Mouse (Mus musculus) heart, embryonic 14.5 days (tissue): ENCODE results near the gene D6Ertd527e. TPM values are rescaled to one million over a fixed set of nuclear protein-coding genes. Genes with fewer than 3 reads are reported as not detected.
A peak's percentile ranks its signal among the peaks of the same experiment; 100 is the strongest.

ENCODE experiments used
- ATAC-seq: fragments of 200-750 bp; cut with Nextera tagmentation; 2 replicates; pipeline ENCODE4 v1.8.0; 2017; ENCODE audit warnings: low read depth, moderate TSS enrichment; ENCODE audit not compliant: insufficient number of reproducible peaks, insufficient read depth, low FRiP score
- H3K27ac ChIP-seq, 2 experiments: fragments of 200-500 bp in 1 of 2; fragments of 300-500 bp in 1 of 2; sonication (generic) in 1 of 2; replicated peaks in 1 of 2; 2 replicates each; pipeline ENCODE4 v1.5.1; 2012 to 2014; ENCODE audit warnings: low read depth in 2 of 2, low read length in 2 of 2, control low read depth in 1 of 2, mild to moderate bottlenecking in 1 of 2, mixed read lengths in 1 of 2; ENCODE audit not compliant: control insufficient read depth in 1 of 2, insufficient read depth in 1 of 2
- H3K27me3 ChIP-seq: fragments of 300-500 bp; sonication (generic); 2 replicates; pipeline ENCODE4 v1.6.1; 2014; ENCODE audit warnings: mild to moderate bottlenecking, low read length, control low read depth; ENCODE audit not compliant: control insufficient read depth, insufficient read depth
- H3K36me3 ChIP-seq: fragments of 300-500 bp; sonication (generic); 2 replicates; pipeline ENCODE4 v1.6.1; 2014; ENCODE audit warnings: mild to moderate bottlenecking, control low read depth, low read length, mixed read lengths; ENCODE audit not compliant: control insufficient read depth, insufficient read depth
- H3K4me1 ChIP-seq, 2 experiments: fragments of 200-500 bp in 1 of 2; fragments of 300-500 bp in 1 of 2; sonication (generic) in 1 of 2; 2 replicates each; pipeline ENCODE4 v1.6.1; 2012 to 2014; ENCODE audit warnings: low read length in 2 of 2, control low read depth in 1 of 2, mixed read lengths in 1 of 2; ENCODE audit not compliant: control insufficient read depth in 2 of 2, insufficient read depth in 2 of 2
- H3K4me2 ChIP-seq: fragments of 300-500 bp; sonication (generic); 2 replicates; pipeline ENCODE4 v1.6.1; 2014; ENCODE audit warnings: mild to moderate bottlenecking, low read length
- H3K4me3 ChIP-seq, 2 experiments: fragments of 200-500 bp in 1 of 2; fragments of 300-500 bp in 1 of 2; sonication (generic) in 1 of 2; 2 replicates each; pipeline ENCODE4 v1.5.1; 2012 to 2014; ENCODE audit warnings: low read length in 2 of 2, mild to moderate bottlenecking in 2 of 2, control low read depth in 1 of 2, low read depth in 1 of 2, moderate library complexity in 1 of 2; ENCODE audit not compliant: control insufficient read depth in 1 of 2, insufficient read depth in 1 of 2
- H3K9ac ChIP-seq: fragments of 300-500 bp; sonication (generic); 2 replicates; pipeline ENCODE4 v1.6.1; 2014; ENCODE audit warnings: mild to moderate bottlenecking, low read length
- H3K9me3 ChIP-seq: fragments of 300-500 bp; sonication (generic); 2 replicates; pipeline ENCODE4 v1.6.1; 2016; ENCODE audit warnings: low read length, control low read depth; ENCODE audit not compliant: control insufficient read depth
- WGBS: fragments of 180-500 bp; shearing (Covaris S2); extraction: QIAGEN DNeasy Blood & Tissue Kit; methylation state at CpG from one replicate; pipeline ENCODE4 v1.1.7; 2014; 5-methylcytosine and 5-hydroxymethylcytosine counted together
- polyA plus RNA-seq: library from polyadenylated mRNA; unstranded; fragments of >200 nt; fragmentation: Nextera tagmentation; extraction: Ambion mirVana; gene quantifications from 2 replicates; pipeline ENCODE4 v1.2.1, GENCODE M21; 2014

D6Ertd527e gene
- polyA plus RNA-seq, 1 experiment from 2014 or later = not detected

DNA sequence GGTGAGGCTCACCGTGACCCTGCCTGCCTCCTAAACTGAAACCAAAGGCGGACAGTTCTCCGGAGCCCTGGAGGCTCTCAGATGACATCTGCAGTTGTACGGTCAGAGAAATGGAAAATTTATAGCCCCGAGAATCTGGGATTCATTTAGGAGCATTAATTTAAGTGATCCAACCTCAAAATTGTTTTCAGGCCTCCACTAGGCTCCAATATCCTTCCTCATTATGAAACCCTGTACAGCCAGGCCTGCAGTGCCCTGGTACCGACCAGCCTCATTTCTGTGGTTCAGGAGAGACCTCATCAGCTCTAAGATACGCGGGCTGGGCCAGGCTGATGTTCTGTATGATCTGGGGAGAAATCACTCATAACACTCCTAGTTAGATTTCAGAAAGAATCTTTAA is 46.9 kb downstream of the D6Ertd527e start:
- no peak for ATAC-seq
- WGBS = 93% methylated on average over 8 of the region's 8 CpGs
- H3K4me2 ChIP-seq = no peak overlapping the region

DNA sequence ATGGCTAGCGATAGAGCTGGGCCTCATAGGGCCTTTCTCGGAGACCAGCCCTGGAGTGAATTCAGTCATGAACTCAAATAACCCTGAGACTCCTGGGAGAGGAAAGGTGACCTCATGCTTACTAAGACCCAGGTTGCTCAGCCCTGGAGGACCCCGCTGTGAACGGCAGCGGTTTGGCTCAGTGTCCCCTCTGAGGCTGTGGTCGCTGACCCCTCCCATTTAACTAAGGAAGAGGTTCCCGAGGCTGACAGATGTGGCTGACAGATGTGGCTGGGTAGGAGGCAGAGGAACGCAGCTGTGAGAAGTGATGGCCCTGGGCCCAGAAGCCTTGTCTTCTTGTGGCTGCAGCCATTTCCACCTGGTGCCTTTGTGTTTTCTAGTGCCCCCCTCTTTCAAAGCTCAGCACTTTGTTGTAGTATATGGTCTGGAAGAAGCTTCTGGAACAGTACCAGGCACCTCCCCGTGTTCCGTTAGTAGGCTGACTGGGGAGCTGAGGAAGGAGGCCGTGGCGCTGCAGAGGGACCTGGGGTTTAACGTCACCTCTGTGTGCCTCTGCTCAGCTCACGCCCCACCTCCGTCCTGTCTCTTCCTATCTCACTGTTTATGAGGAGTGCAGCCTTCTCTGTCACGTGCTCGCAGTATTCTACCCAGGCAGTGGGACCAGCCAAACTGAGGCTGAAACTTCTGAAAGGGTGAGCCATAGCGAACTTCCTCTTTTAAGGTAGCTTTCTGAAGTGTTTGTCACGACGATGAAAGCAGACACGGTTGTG is 48.1 kb downstream of the D6Ertd527e start:
- H3K9ac ChIP-seq = no peak overlapping the region
- no peaks in the 10 kb centered on the region for H3K9me3 ChIP-seq
- no peaks in the 10 kb centered on the region for H3K36me3 ChIP-seq
- 67% methylated on average over 21 of the region's 21 CpGs for WGBS
- H3K27ac ChIP-seq = no peak overlapping the region
- no peak; the same call in 1 of the 2 replicates for ATAC-seq
- no peak overlapping the region for H3K4me3 ChIP-seq
- no peak overlapping the region for H3K4me2 ChIP-seq
- H3K4me1 ChIP-seq = peaks cover 3 to 4% of the 10 kb centered on the region in 2 experiments; a peak in 1 of 4 replicates
- no peaks in the 10 kb centered on the region for H3K27me3 ChIP-seq

More for the DNA sequence above, 46.9 kb downstream of the D6Ertd527e start:
- Histone ChIP-seq H3K4me3 (no peak overlapping the region), H3K27ac (no peak overlapping the region), H3K9ac (no peak overlapping the region), H3K36me3 (no peaks in the 10 kb centered on the region), H3K27me3 (no peaks in the 10 kb centered on the region), H3K4me1 (peaks cover 3 to 4% of the 10 kb centered on the region in 2 experiments; a peak in 1 of 4 replicates), H3K9me3 (no peaks in the 10 kb centered on the region)

DNA sequence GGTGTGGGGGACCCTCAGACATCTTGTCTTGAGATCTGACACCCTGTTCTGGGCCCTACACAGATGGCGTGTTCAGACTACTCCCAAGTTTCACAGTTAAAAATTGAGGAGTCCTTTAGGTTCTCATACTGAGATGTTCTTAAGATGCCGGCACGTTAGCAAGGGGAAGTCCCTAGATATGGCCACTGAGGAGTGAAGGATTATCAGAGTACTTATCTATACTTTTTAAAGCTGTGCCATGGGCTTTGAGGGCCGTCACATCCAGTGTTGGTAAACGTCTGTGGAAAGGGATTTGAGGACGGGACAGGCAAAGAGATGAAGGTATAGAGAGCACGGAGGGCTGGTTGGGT is 48.7 kb downstream of the D6Ertd527e start:
- no peak overlapping the region for H3K9ac ChIP-seq
- WGBS = 68% methylated on average over 7 of the region's 7 CpGs
- ATAC-seq = no peak

DNA sequence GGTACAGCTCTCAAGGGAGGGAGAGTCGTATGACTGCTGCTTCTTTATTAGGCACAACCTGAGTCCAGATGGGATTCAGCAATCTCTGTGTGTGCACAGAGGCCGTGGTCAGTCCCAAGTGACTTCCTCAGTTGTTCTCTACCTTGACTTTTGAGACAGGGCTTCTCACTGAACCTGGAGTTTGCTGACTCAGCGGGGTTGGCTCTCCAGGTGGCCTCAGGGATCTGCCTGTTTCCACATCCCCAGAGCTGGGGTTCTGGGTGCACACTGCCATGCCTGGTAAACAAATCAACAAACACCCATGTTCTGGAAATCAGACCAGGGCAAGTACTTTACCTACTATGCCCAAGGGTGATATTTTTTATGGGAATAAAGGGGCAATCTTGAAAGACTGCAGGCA is 49.3 kb downstream of the D6Ertd527e start:
- no peak for ATAC-seq
- Histone ChIP-seq H3K9me3 (no peaks in the 10 kb centered on the region), H3K27ac (no peak overlapping the region), H3K4me1 (peaks cover 3 to 4% of the 10 kb centered on the region in 2 experiments; a peak in 1 of 4 replicates), H3K36me3 (no peaks in the 10 kb centered on the region), H3K4me2 (no peak overlapping the region), H3K9ac (no peak overlapping the region), H3K4me3 (no peak overlapping the region), H3K27me3 (no peaks in the 10 kb centered on the region)
- 92% methylated on average over 3 of the region's 3 CpGs for WGBS

More for the DNA sequence above, 48.7 kb downstream of the D6Ertd527e start:
- no peaks in the 10 kb centered on the region for H3K9me3 ChIP-seq
- H3K4me2 ChIP-seq = no peak overlapping the region
- H3K27me3 ChIP-seq = no peaks in the 10 kb centered on the region
- no peak overlapping the region for H3K4me3 ChIP-seq
- H3K36me3 ChIP-seq = no peaks in the 10 kb centered on the region
- H3K4me1 ChIP-seq = peaks cover 3 to 4% of the 10 kb centered on the region in 2 experiments; a peak in 1 of 4 replicates
- H3K27ac ChIP-seq = no peak overlapping the region

DNA sequence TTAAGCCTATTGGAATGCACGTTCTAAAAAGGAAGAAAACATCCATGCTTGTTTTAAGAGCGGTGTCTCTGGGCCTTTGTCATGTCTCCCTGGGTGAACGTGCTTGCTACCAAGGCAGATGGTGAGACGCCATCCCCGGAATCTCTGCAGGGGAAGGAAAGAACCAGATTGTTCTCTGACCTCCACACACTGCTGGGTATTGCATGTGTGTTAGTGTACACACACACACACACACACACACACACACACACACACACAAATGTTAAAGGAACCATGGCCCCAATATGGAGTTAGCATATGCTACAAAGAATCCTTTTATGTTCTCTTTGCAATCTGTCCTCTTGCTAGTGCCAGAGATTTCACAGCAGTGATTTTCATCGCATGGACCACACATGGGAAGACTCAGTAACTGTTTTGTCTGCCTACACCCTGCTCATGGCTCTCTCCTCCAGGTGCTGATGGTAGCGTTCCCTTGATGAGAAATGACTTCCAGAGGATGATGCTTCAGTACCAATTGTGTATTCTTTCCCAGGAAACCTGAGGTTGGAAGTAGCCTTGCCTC is 53.6 kb downstream of the D6Ertd527e start:
- Histone ChIP-seq H3K4me3 (no peak overlapping the region), H3K27ac (no peak overlapping the region), H3K36me3 (no peaks in the 10 kb centered on the region), H3K4me1 (peaks cover 0 to 5% of the 10 kb centered on the region in 2 experiments; a peak in 1 of 4 replicates), H3K9me3 (no peaks in the 10 kb centered on the region), H3K9ac (no peak overlapping the region), H3K4me2 (no peak overlapping the region), H3K27me3 (no peaks in the 10 kb centered on the region)
- 82% methylated on average over 7 of the region's 7 CpGs for WGBS
- no peak for ATAC-seq

DNA sequence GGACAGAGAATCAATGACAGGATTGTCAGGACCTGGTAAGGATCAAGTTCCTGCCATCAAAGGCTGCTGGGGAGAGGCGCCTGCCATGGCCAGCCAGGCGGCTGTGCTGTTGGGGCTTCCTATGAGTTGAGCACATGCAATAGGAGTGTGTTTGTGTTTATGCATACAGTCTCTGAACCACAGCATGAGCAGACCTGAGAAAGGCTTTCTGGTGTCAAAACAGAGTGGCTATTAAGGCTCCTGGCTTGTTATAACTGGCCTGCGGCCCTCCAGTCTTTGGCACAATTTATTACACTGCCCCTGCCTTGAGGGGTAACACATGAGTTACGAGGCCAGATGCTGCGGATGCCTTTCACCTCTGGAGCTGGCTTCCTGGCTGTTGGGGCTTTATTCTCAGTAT is 55.6 kb downstream of the D6Ertd527e start:
- H3K27ac ChIP-seq = no peak overlapping the region
- WGBS = 91% methylated on average over 5 of the region's 5 CpGs
- H3K4me3 ChIP-seq = no peak overlapping the region
- H3K4me1 ChIP-seq = peaks cover 0 to 5% of the 10 kb centered on the region in 2 experiments; a peak in 1 of 4 replicates
- no peaks in the 10 kb centered on the region for H3K27me3 ChIP-seq
- ATAC-seq = no peak
- H3K4me2 ChIP-seq = no peak overlapping the region
- no peaks in the 10 kb centered on the region for H3K36me3 ChIP-seq
- H3K9ac ChIP-seq = no peak overlapping the region
- no peaks in the 10 kb centered on the region for H3K9me3 ChIP-seq

DNA sequence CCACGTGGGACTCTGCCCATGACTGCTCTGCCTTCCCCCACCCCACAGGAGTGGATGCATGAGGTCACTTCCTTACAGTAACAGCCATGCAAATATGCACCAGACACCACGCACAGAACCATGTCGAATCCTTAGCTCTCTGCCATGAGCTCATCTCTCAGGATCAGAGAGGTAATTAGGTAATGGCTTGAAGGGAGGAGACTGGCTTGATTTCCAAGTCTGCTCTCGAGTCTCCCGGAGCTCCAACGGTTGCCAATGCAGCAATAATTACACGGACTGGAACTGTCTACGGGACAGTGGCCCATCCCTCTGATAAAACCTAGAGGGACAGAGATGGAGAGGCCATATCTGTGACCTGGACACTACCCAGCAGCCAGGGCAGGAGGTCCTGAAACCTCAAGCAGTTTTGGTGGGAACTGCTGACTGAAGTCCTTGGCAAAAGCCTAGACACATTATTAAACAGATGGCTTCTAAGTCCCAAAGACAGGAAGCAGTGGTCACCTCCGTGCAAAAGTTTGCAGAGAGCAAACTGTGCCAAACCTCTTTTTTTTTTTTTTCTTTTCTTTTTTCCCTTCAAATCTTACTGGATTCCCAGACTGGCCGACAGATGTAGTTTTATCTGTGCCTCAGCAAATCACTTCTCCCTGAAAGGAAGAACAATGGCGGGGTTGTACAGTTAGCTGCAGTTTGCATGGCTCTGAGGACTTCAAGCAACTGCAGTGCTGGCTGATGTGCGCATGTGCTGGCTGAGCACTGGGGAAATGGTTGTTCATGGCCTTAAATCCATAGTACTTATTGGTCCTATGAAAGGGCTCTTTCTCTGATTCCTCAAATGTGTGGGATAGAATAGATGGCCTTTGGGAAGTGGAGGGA is 57.1 kb downstream of the D6Ertd527e start:
- ATAC-seq = peak; percentile 50; the same call in 1 of the 2 replicates
- Histone ChIP-seq H3K27me3 (no peaks in the 10 kb centered on the region), H3K4me3 (no peak overlapping the region), H3K9me3 (no peaks in the 10 kb centered on the region), H3K9ac (no peak overlapping the region), H3K27ac (peak overlapping the region; percentile 61), H3K4me1 (peaks cover 0 to 5% of the 10 kb centered on the region in 2 experiments; a peak in 1 of 4 replicates), H3K4me2 (no peak overlapping the region), H3K36me3 (no peaks in the 10 kb centered on the region)
- 50% methylated on average over 12 of the region's 12 CpGs for WGBS
